Mouse (Mus musculus): ENCODE measurements around the gene Abl1. TPM values are rescaled to one million over a fixed set of nuclear protein-coding genes. Genes with fewer than 3 reads are reported as not detected.
A peak's percentile ranks its signal among the peaks of the same experiment; 100 is the strongest.

Abl1 gene
- polyA plus RNA-seq, 1 experiment from 2014 or later: 40.9 TPM

DNA sequence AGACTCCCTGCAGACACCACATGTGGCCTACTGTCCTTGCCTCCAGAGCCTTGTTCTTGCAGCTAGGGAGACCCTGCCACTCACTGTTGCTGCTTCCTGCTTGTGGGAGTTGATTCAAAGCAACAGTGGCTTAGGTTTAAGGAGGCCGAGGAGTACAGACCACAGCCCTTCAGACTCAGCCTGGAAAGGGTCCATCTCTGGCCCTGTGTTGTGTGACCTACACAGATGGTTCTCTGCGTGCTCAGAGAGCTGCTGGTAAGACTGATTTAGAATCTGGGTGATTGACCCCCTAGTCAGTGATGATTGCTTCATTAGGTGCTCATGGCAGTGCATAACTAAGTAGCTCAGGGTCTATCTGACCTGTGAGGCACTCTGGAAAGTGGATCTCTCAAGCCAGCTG, 101.0 kb downstream of the Abl1 start:
- ATAC-seq (ENCODE audit: insufficient number of reproducible peaks, low FRiP score, low TSS enrichment, low read depth): no peak
- Histone ChIP-seq H3K27ac (replicated peaks) (no peak overlapping the region), H3K9ac (no peak overlapping the region), H3K4me1 (no peaks in the 10 kb centered on the region), H3K9me3 (replicated peaks) (no peaks in the 10 kb centered on the region), H3K4me3 (replicated peaks) (no peak overlapping the region), H3K36me3 (peaks cover 89% of the 10 kb centered on the region), H3K27me3 (no peaks in the 10 kb centered on the region), H3K4me2 (replicated peaks) (no peak overlapping the region)
- 92% methylated on average over 2 of the region's 2 CpGs for WGBS

DNA sequence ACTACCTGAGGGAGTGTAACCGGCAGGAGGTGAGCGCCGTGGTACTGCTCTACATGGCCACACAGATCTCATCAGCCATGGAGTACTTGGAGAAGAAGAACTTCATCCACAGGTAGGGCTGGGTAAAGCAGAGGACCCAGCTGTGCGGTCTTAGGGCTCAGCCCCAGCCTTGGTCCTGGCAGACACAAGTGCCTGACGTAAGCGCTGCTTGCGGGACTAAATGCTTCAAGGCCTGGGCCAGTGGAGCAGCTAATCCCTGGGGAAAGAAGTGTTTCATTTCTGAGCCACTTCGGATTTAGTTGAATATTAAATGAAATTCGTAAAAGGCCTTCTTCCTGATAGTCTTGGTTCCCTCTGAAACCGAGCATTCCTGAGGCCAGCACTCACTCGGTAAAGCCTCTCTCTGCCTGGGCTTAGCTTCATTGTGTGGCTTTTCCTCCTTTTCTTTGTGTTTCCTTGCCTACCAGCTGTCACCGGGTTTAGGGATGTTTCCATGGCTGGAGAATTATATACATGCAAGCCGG, 102.6 kb downstream of the Abl1 start:
- Histone ChIP-seq H3K9ac (no peak overlapping the region), H3K9me3 (replicated peaks) (no peaks in the 10 kb centered on the region), H3K4me3 (replicated peaks) (no peak overlapping the region), H3K4me2 (replicated peaks) (no peak overlapping the region), H3K36me3 (peaks cover 89% of the 10 kb centered on the region), H3K4me1 (no peaks in the 10 kb centered on the region), H3K27me3 (no peaks in the 10 kb centered on the region), H3K27ac (replicated peaks) (no peak overlapping the region)
- 77% methylated on average over 13 of the region's 13 CpGs for WGBS
- no peak for ATAC-seq (ENCODE audit: insufficient number of reproducible peaks, low FRiP score, low TSS enrichment, low read depth)

DNA sequence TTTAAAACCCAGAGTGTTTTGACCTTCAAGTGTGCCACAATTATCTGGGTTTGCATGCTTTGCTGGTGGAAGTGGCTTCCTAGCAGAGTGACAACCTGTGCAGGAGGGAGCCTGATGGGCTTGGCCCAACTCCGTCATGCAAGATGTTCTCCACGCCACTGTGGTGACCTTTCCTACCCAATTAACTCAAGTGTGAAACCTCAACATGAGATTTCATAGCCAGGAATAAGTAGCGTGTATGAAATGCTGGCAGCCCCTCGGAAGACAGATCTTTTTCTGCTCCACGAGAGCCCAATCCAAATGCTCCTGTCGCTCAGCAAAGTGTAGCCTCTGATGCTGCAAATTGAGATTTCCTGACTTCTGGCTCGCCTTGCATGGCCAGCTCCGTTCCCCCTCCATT, 103.1 kb downstream of the Abl1 start:
- no peaks in the 10 kb centered on the region for H3K4me1 ChIP-seq

DNA sequence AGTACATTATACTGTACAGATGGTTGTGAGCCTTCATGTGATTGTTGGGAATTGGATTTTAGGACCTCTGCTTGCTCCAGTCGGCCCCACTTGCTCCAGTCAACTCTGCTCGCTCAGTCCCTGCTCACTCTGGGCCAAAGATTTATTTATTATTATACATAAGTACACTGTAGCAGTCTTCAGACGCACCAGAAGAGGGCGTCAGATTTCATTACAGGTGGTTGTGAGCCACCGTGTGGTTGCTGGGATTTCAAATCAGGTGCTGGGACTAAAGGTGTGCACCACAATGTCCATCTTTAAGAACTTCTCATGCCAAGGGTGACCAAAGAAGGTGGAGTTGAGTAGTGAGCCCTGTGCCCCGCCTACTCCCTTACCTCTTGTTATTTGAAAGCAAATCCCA, 104.4 kb downstream of the Abl1 start:
- Histone ChIP-seq H3K27ac (replicated peaks) (no peak overlapping the region), H3K9ac (no peak overlapping the region), H3K36me3 (peaks cover 92% of the 10 kb centered on the region), H3K4me1 (0 out of 2 replicates have a peak, but pooled peaks cover 3% of the 10 kb centered on the region), H3K27me3 (no peaks in the 10 kb centered on the region), H3K9me3 (replicated peaks) (no peaks in the 10 kb centered on the region), H3K4me2 (replicated peaks) (no peak overlapping the region), H3K4me3 (replicated peaks) (no peak overlapping the region)
- no peak for ATAC-seq (ENCODE audit: insufficient number of reproducible peaks, low FRiP score, low TSS enrichment, low read depth)
- 80% methylated on average over 6 of the region's 6 CpGs for WGBS

More for the DNA sequence above, 103.1 kb downstream of the Abl1 start:
- no peak overlapping the region for H3K4me2 ChIP-seq (replicated peaks)
- H3K9me3 ChIP-seq (replicated peaks): no peaks in the 10 kb centered on the region
- H3K4me3 ChIP-seq (replicated peaks): no peak overlapping the region
- H3K9ac ChIP-seq: no peak overlapping the region
- no peak overlapping the region for H3K27ac ChIP-seq (replicated peaks)
- ATAC-seq (ENCODE audit: insufficient number of reproducible peaks, low FRiP score, low TSS enrichment, low read depth): no peak
- H3K36me3 ChIP-seq: peaks cover 89% of the 10 kb centered on the region
- 88% methylated on average over 8 of the region's 8 CpGs for WGBS
- H3K27me3 ChIP-seq: no peaks in the 10 kb centered on the region

DNA sequence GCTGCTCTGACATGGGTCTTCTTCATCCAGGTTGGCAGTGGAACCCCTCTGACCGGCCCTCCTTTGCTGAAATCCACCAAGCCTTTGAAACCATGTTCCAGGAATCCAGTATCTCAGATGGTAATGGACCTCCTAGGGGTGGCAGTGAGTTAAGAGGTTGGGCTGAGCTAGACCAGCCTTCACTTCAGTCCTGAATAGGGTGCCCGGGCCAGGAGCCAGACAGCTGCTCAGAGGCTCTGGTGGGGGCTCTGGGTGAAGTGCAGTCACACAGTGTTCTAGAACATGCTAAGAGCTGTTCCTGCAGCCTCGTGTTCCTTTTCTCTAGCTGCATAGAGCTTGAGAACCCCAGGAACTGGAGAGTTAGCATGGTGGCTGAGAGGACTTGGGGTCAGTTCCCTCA, 108.8 kb downstream of the Abl1 start:
- Histone ChIP-seq H3K9ac (no peak overlapping the region), H3K27ac (replicated peaks) (no peak overlapping the region), H3K27me3 (no peaks in the 10 kb centered on the region), H3K4me1 (peaks cover 8% of the 10 kb centered on the region; the same call in 1 of the 2 replicates), H3K36me3 (peaks cover 98% of the 10 kb centered on the region), H3K4me3 (replicated peaks) (no peak overlapping the region), H3K9me3 (replicated peaks) (no peaks in the 10 kb centered on the region), H3K4me2 (replicated peaks) (no peak overlapping the region)
- no peak for ATAC-seq (ENCODE audit: insufficient number of reproducible peaks, low FRiP score, low TSS enrichment, low read depth)
- WGBS: 77% methylated on average over 3 of the region's 3 CpGs

DNA sequence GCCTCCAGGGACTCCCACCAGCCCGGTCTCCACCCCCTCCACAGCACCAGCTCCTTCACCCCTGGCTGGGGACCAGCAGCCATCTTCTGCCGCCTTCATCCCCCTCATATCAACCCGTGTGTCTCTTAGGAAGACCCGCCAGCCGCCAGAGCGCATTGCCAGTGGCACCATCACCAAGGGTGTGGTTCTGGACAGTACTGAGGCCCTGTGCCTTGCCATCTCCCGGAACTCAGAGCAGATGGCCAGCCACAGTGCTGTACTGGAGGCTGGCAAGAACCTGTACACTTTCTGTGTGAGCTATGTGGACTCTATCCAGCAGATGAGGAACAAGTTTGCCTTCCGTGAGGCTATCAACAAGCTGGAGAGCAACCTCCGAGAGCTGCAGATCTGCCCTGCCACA, 113.2 kb downstream of the Abl1 start:
- Histone ChIP-seq H3K4me1 (peaks cover 8% of the 10 kb centered on the region; the same call in 1 of the 2 replicates), H3K27ac (replicated peaks) (no peak overlapping the region; the same call in 1 of the 2 replicates), H3K4me2 (replicated peaks) (no peak overlapping the region), H3K36me3 (peaks cover 82% of the 10 kb centered on the region), H3K27me3 (no peaks in the 10 kb centered on the region), H3K4me3 (replicated peaks) (no peak overlapping the region), H3K9me3 (replicated peaks) (no peaks in the 10 kb centered on the region), H3K9ac (no peak overlapping the region)
- no peak for ATAC-seq (ENCODE audit: insufficient number of reproducible peaks, low FRiP score, low TSS enrichment, low read depth)
- WGBS: 80% methylated on average over 9 of the region's 9 CpGs

DNA sequence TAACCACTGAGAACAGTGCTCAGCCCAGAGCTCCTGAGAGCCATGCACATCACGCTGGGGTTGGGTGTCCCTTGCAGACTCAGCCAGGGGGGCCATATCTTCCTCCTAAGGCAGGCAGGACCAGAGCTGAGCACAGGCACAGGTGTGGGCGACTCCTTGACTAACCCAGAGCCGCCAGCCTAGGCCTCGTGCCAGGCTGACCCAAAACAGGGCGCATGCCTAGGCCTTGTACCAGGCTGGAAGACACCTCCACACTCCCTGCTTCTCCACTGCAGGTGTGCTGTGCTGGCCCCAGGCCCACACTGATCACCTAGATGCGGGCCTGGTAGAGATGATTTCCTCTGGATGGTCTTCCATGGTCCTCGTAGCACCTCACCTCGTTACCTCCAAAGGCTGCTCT, 114.6 kb downstream of the Abl1 start:
- Histone ChIP-seq H3K4me1 (peaks cover 5% of the 10 kb centered on the region; the same call in 1 of the 2 replicates), H3K4me2 (replicated peaks) (no peak overlapping the region), H3K27ac (replicated peaks) (no peak overlapping the region), H3K4me3 (replicated peaks) (no peak overlapping the region), H3K27me3 (no peaks in the 10 kb centered on the region), H3K9me3 (replicated peaks) (no peaks in the 10 kb centered on the region), H3K36me3 (peaks cover 68% of the 10 kb centered on the region), H3K9ac (no peak overlapping the region)
- ATAC-seq (ENCODE audit: insufficient number of reproducible peaks, low FRiP score, low TSS enrichment, low read depth): no peak
- 82% methylated on average over 8 of the region's 8 CpGs for WGBS

DNA sequence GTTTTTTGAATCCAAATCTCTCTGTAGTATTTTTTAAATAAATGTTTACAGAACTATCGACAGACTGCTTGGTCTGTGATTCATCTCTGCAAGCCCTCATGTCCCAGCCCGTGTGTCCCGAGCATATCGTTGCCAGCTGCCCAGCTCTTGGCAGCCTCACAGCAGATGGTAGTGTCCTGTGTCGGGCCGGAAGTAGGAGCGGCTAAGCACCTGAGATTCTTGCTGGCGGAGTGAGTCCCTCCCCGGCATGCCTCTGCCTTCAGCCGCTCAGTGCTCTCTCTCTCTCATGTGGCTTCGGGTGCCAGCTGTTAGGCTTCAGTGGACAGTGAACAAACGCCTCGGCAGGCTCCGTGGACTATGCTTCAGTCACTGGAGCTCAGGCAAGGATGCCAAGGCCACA, 115.3 kb downstream of the Abl1 start:
- no peak for ATAC-seq (ENCODE audit: insufficient number of reproducible peaks, low FRiP score, low TSS enrichment, low read depth)
- Histone ChIP-seq H3K36me3 (peaks cover 61% of the 10 kb centered on the region), H3K4me1 (peaks cover 6% of the 10 kb centered on the region), H3K27me3 (no peaks in the 10 kb centered on the region), H3K4me3 (replicated peaks) (no peak overlapping the region), H3K9ac (no peak overlapping the region), H3K9me3 (replicated peaks) (no peaks in the 10 kb centered on the region), H3K4me2 (replicated peaks) (no peak overlapping the region), H3K27ac (replicated peaks) (no peak overlapping the region)
- 71% methylated on average over 14 of the region's 14 CpGs for WGBS

DNA sequence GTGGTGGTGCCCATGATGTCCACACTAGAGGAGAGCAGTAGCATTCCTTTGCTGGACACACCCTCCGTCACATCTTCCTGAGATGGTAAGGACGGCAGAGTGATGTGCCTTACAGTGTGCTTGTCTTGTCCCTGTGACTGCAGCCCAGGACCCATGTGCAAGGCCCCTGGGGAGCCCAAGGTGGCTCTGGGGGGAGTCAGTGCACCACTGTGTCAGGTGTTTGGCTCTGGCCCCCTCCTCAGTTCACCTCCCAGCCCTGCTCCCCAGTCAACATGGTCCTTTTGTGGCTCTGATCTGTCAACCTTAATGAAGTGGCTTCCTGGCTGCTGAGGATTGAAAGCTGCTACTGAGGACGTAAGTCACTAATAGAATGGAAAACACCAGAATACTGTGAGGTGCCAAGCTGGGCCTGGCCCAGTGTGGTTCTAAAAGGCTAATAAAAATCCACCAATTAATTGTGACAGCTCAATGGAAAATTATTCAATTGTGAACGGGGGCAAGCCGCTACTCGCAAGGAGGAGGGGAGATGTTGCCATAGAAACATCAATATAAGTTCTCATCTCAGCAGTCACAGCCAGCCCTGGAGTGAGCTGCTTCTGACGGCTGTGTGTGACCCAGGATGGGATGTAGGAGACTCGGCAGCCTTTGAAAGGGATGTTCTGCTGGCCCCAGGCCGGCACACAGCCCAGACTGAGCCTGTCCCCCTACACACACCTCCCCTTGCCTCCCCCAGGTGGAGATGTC, 118.6 kb downstream of the Abl1 start:
- 38% methylated on average over 9 of the region's 9 CpGs for WGBS
- H3K9ac ChIP-seq: no peak overlapping the region
- H3K27ac ChIP-seq (replicated peaks): no peak overlapping the region

DNA sequence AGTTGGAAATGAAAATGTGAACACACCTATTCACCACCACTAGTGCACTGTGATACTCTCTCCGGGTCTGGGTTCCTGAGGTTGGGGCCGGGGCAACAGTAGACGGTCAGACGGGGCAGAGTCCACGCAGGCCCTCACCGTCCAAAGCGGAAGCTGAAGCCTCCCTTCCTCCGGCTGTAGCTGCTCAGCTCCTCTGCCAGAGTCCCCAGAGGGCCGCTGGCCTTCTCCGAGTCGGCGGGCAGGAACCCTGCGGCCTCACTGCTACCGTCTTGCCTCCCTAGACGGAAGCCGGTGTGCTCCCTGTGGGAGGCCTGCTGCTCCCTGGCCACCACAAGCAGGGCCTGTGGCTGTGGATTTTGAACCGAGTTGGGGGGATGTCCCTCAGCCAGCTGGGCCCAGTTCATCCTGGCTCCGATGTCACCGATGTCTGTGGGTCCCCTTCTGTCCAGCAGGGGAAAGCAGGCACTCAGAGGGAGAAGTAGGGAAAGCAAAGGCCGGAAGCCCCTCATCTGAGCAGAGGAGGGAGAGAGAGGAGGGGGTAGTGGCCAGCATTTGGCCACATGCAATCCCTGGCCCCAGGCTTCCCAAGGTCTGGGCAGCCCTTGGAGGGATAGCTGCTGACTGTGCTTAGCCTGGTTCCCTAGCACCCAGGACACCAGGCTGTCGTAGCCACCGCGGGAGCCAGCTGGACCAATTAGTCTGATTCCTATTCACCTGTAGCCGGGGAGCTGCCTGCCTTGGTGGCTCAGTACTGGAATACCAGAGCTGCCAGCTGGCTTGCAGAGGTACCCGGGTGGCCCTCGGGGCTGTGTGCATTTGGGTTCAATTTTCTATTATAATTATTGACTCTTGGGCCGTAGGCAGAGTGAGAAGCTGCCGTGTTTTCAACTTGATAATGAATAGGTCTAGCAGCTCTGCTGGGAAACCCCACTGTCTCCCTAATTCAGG, 120.5 kb downstream of the Abl1 start:
- ATAC-seq (ENCODE audit: insufficient number of reproducible peaks, low FRiP score, low TSS enrichment, low read depth): no peak
- Histone ChIP-seq H3K9me3 (replicated peaks) (no peaks in the 10 kb centered on the region), H3K27ac (replicated peaks) (0 out of 2 replicates have a peak overlapping the region, but pooled peaks have one; percentile 25), H3K4me1 (peaks cover 24% of the 10 kb centered on the region), H3K36me3 (peaks cover 9% of the 10 kb centered on the region), H3K4me3 (replicated peaks) (no peak overlapping the region), H3K27me3 (no peaks in the 10 kb centered on the region), H3K4me2 (replicated peaks) (no peak overlapping the region), H3K9ac (no peak overlapping the region)
- 34% methylated on average over 28 of the region's 28 CpGs for WGBS

More for the DNA sequence above, 118.6 kb downstream of the Abl1 start:
- Histone ChIP-seq H3K4me3 (replicated peaks) (no peak overlapping the region), H3K4me2 (replicated peaks) (no peak overlapping the region), H3K9me3 (replicated peaks) (no peaks in the 10 kb centered on the region), H3K4me1 (peaks cover 24% of the 10 kb centered on the region), H3K36me3 (peaks cover 28% of the 10 kb centered on the region), H3K27me3 (no peaks in the 10 kb centered on the region)
- ATAC-seq (ENCODE audit: insufficient number of reproducible peaks, low FRiP score, low TSS enrichment, low read depth): no peak

DNA sequence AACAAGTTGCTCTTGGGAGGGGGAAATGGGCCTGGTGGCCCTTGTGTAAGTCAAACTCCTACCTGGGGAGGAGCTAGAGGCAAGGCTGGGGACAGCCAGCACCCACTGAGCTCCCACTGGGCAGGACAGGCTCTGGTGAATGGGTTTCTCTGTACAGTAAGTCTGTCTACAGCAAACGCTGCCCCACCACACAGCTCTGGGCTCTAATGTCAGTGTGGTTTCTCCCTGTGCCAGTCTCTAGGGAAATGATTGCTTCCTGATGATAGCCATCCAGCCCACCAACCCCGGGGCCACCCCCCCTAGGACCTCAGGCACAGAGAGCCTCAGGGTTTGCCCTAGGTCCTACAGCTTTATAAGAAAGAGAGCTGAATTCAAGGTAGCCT, 121.2 kb downstream of the Abl1 start:
- Histone ChIP-seq H3K9ac (no peak overlapping the region), H3K36me3 (peaks cover 3% of the 10 kb centered on the region; the same call in 1 of the 2 replicates), H3K4me1 (peaks cover 24% of the 10 kb centered on the region), H3K4me3 (replicated peaks) (no peak overlapping the region), H3K4me2 (replicated peaks) (no peak overlapping the region), H3K9me3 (replicated peaks) (no peaks in the 10 kb centered on the region), H3K27ac (replicated peaks) (0 out of 2 replicates have a peak overlapping the region, but pooled peaks have one; percentile 25), H3K27me3 (no peaks in the 10 kb centered on the region)
- ATAC-seq (ENCODE audit: insufficient number of reproducible peaks, low FRiP score, low TSS enrichment, low read depth): no peak
- 13% methylated on average over 2 of the region's 2 CpGs for WGBS

Measured in embryonic facial prominence, embryonic 15.5 days (tissue).